Mouse (Mus musculus) heart, postnatal 0 days (tissue): ENCODE measurements around the gene Immp2l.

Experiments used
- CTCF ChIP-seq: IDR thresholded peaks from 2 replicates; pipeline ENCODE4 v1.5.1; 2016; ENCODE audit warnings: antibody characterized with exemption, control low read depth, low read depth
- EP300 ChIP-seq: IDR thresholded peaks from 2 replicates; pipeline ENCODE4 v1.6.1; 2016; ENCODE audit warnings: antibody characterized with exemption, low read depth

DNA sequence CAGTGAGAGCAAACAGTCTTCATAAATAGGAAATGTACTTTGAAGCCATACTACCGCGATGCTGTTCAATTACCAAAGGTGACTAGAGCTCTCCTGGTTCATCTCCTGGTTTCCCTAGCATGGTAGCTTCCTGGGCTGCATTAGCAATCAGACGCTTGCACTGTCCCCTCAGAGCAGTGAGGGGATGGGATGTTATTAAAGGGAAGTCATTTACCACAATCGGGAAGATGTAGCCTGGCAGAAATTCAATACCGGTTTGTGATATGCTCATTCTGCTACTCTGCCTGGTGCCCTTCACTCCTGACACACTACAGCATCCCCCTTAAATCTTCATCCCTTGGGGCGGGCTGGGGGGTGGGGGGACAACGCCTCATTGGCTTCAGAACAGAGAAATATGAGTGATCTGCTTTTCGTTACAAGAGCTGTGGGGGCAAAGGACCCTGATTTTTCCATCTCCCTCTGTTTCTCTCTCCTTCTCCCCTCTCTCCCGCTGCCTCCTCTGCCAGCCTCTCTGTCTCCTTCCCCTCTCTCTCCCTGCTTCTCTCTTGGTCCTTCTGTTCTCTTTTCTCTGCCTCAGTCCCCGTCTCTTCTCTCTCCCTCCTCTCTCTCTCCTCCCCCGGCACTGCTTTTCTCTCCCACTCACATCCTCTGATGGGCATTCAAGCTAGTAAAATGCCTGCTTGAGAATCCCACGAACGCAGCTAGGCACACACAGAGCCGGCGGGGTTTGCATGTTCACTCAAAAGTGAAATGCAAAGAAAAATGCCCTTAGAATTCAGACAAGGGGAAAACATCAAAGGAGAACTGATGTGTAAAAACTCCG lies 461.0 kb downstream of the Immp2l start:
- no peak for TF ChIP-seq EP300
- TF ChIP-seq CTCF, result no peak
